Mouse (Mus musculus): ENCODE measurements around the gene 2310057J18Rik. TPM values are rescaled to one million over a fixed set of nuclear protein-coding genes. Genes with fewer than 3 reads are reported as not detected.

The 2310057J18Rik gene
- polyA plus RNA-seq, 1 experiment from 2014 or later: not detected

Other genes starting within 250 kb of the 2310057J18Rik start
- gene Soga3, start 157.5 kb upstream of the 2310057J18Rik start, polyA plus RNA-seq (2014; fragmentation: Nextera tagmentation; extraction: Ambion mirVana): 0.44 and 0.66 TPM in 2 replicates
- not detected in 2 replicates for gene Gm49353, start 212.7 kb upstream of the 2310057J18Rik start, polyA plus RNA-seq (2014; fragmentation: Nextera tagmentation; extraction: Ambion mirVana)
- 0.06 and 0.07 TPM in 2 replicates for gene 9330159F19Rik, start 225.3 kb upstream of the 2310057J18Rik start, polyA plus RNA-seq (2014; fragmentation: Nextera tagmentation; extraction: Ambion mirVana)

Data from kidney, embryonic 14.5 days (tissue).